Comparison of ENCODE assay signal across 28 mouse cellular contexts in genomic region chr15:97715734-97716133, GRCm38 (mm10). TPM values are rescaled to one million over a fixed set of nuclear protein-coding genes. Genes with fewer than 3 reads are reported as not detected.
"Had no signal": no experiment of that assay in that cellular context is flagged by ENCODE, and none has a peak within 500 bp of the region (broad histone marks: within the 10 kb centered on the region; RNA-seq: fewer than 3 reads in every experiment).

No protein-coding gene starts in this region.

- H3K27ac ChIP-seq: embryonic facial prominence, embryonic 10.5 days; embryonic facial prominence, embryonic 12.5 days; embryonic facial prominence, embryonic 13.5 days; embryonic facial prominence, embryonic 15.5 days; forebrain, embryonic 10.5 days; forebrain, embryonic 12.5 days; forebrain, embryonic 13.5 days; forebrain, embryonic 15.5 days; gastrocnemius, adult 2 months; heart, adult 2 months had no signal

- H3K36me3 ChIP-seq: embryonic facial prominence, embryonic 10.5 days; embryonic facial prominence, embryonic 12.5 days; embryonic facial prominence, embryonic 13.5 days; embryonic facial prominence, embryonic 15.5 days; forebrain, embryonic 10.5 days; forebrain, embryonic 12.5 days; forebrain, embryonic 15.5 days had no signal

- H3K27me3 ChIP-seq: embryonic facial prominence, embryonic 13.5 days; embryonic facial prominence, embryonic 15.5 days; forebrain, embryonic 12.5 days; forebrain, embryonic 13.5 days; forebrain, embryonic 15.5 days had no signal

- DNase-seq: cerebellum, adult 9-11 months; cerebellum, postnatal 10 days; cerebellum, postnatal 14 days; cerebellum, postnatal 25 days; cerebellum, postnatal 36 days; embryo, embryonic 11 days; forebrain, postnatal 0 days; gastrocnemius, adult 2 months; gastrocnemius, postnatal 10 days; gastrocnemius, postnatal 14 days; gastrocnemius, postnatal 25 days; gastrocnemius, postnatal 36 days; heart, adult 11 months; heart, adult 18-20 months; heart, adult 2 months had no signal

- H3K4me3 ChIP-seq: embryonic facial prominence, embryonic 10.5 days; embryonic facial prominence, embryonic 12.5 days; embryonic facial prominence, embryonic 13.5 days; embryonic facial prominence, embryonic 15.5 days; erythroblast, embryonic 14.5 days; forebrain, embryonic 10.5 days; forebrain, embryonic 12.5 days; forebrain, embryonic 13.5 days; forebrain, embryonic 15.5 days; gastrocnemius, adult 2 months; heart, adult 2 months had no signal

- H3K9ac ChIP-seq: embryonic facial prominence, embryonic 13.5 days; embryonic facial prominence, embryonic 15.5 days; forebrain, embryonic 12.5 days; forebrain, embryonic 13.5 days; forebrain, embryonic 15.5 days; forebrain, postnatal 0 days had no signal

- H3K4me1 ChIP-seq: forebrain, embryonic 12.5 days; forebrain, embryonic 13.5 days; forebrain, embryonic 15.5 days had no signal

- H3K9me3 ChIP-seq: embryonic facial prominence, embryonic 10.5 days; embryonic facial prominence, embryonic 12.5 days; embryonic facial prominence, embryonic 13.5 days; embryonic facial prominence, embryonic 15.5 days; forebrain, embryonic 10.5 days; forebrain, embryonic 12.5 days; forebrain, embryonic 13.5 days; forebrain, embryonic 15.5 days had no signal

- H3K4me2 ChIP-seq: embryonic facial prominence, embryonic 12.5 days; embryonic facial prominence, embryonic 13.5 days; embryonic facial prominence, embryonic 15.5 days; forebrain, embryonic 12.5 days; forebrain, embryonic 13.5 days; forebrain, embryonic 15.5 days had no signal

- ATAC-seq: forebrain, embryonic 13.5 days; forebrain, embryonic 14.5 days; forebrain, embryonic 15.5 days; forebrain, embryonic 16.5 days; forebrain, postnatal 0 days had no signal

RNA-seq across cellular contexts. Expression of gene Endou, which starts 15.4 kb away (rescaled TPM):
- polyA plus RNA-seq: embryonic facial prominence, embryonic 11.5 days; erythroblast, embryonic 14.5 days; forebrain, embryonic 11.5 days had no signal

RNA-seq across cellular contexts. Expression of gene Rapgef3, which starts 52.0 kb away (rescaled TPM):
- polyA plus RNA-seq: erythroblast, embryonic 14.5 days had no signal
